Mouse (Mus musculus) thymus, postnatal 36 days (tissue): ENCODE measurements at regions not wholly inside any gene's neighbourhood (a gene's known extent, or its start where the extent isn't known, plus 50 kb on each side); places are given as distances from the start of the nearest gene placed in this dataset.

Experiments used
- DNase-seq, 2 experiments: peaks; one replicate each; pipeline ENCODE4 v3.0.0; 2022; ENCODE audit warnings: mixed read lengths in 2 of 2

DNA sequence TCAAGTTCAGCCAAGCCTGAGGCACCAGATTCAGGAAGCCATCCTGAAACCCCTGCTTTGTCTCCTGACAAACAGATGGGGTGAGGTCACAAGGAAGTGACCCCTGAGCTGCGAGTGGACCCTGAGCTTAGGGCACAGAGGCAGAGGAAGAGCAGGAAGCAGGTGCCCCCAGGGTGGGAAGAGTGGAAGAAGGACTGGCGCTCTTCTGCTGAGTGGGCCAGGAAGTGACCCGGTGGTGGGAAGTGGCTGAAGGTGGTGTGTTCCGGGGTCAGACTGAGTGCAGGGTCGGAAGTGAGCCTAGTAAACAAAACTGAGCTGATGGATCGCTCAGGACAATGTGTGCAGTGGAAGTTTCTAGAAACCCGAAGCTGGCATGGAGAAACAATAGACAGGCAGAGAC is 57.2 kb upstream of the Unc5b start:
- no peak for DNase-seq

DNA sequence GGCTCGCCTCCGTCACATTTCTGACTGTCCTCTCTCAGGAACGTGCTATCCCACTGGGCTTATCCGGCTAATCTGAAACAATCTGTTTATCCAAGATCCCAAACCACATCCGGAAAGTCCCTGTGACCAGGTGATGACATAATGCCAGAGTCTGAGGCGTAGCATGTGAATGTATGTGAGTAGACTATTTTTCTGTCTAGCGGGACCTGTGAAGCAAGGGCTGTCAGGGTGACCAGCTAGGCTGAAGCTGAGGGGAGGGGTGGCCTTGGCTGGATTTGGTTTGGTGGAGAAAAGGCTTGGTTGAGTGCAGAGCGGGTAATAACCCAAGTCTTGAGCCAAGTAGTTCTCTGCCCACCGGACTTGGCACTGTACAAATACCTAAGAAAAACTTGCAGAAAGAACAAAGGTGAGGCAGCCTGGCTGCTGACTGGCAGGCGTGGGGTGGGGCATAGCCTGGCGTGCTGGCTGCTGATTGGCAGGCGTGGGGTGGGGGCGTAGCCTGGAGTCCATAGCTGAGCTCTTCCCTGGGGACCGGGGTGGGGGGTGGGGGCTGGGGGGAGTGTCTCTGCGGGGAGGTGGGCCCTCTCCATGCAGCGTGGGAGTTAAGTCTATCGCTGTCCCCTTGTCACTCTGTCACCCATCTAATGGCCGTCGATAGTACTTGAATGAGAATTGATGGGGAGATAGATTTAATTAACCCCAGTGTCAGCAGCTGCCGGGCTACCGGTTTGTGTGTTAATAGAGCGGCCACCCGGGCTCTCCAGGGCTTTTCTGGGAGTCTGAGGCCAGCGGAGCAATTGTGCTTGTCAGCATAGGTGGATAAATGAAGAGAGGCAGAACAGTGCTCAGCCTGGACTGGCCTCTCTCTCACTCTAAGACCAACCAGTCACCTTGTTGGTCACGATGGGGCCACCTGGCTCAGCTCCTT is 54.2 kb upstream of the Unc5b start:
- no peak for DNase-seq

DNA sequence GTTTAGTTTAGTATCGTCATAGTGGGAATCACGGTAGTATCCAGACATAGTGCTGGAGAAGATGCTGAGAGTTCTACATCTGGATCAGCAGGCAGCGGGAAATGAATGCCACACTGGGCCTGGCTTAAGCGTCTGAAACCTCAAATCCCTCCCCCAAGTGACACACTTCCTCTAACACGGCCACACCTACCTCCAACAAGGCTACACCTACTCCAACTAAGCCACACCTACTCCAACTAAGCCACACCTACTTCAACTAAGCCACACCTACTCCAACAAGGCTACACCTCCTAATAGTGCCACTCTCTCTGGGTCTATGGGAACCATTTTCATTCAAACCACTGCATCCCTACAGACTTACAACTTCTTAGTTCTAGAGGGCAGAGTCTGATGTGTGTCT is 53.4 kb upstream of the Unc5b start:
- DNase-seq: no peak
